Mouse (Mus musculus): ENCODE measurements around the gene Cav1.

Gene Cav1

GRCm38 (mm10) chr6:17305954-17306601, at the start of gene Cav1:
Gene Cav1, plus strand, starts transcription at chr6:17306335.
- CTCF ChIA-PET, result no interaction called here

- CTCF ChIA-PET, result no interaction called here
Measured at GRCm38 (mm10) chr6:17258142-17258541, 48.0 kb upstream of the Cav1 start.

GRCm38 (mm10) chr6:17258911-17259310, 47.2 kb upstream of the Cav1 start:
- CTCF ChIA-PET, result no interaction called here

- CTCF ChIA-PET, result no interaction called here
Measured at GRCm38 (mm10) chr6:17262786-17263185, 43.3 kb upstream of the Cav1 start.

GRCm38 (mm10) chr6:17265043-17265442, 41.1 kb upstream of the Cav1 start:
- CTCF ChIA-PET, result no interaction called here

- CTCF ChIA-PET, result no interaction called here
Measured at GRCm38 (mm10) chr6:17266466-17266865, 39.7 kb upstream of the Cav1 start.

GRCm38 (mm10) chr6:17278366-17278765, 27.8 kb upstream of the Cav1 start:
- CTCF ChIA-PET, result no interaction called here

- CTCF ChIA-PET, result no interaction called here
Measured at GRCm38 (mm10) chr6:17280939-17281756, 25.0 kb upstream of the Cav1 start, which contains the start of gene Cav2. Gene Cav2, plus strand, starts transcription at chr6:17281185.

- CTCF ChIA-PET, result no interaction called here
Measured at GRCm38 (mm10) chr6:17281757-17282092, 24.4 kb upstream of the Cav1 start.

- CTCF ChIA-PET, result no interaction called here
Measured at GRCm38 (mm10) chr6:17282159-17282558, 24.0 kb upstream of the Cav1 start.

- CTCF ChIA-PET, result no interaction called here
Measured at GRCm38 (mm10) chr6:17283834-17284233, 22.3 kb upstream of the Cav1 start.

GRCm38 (mm10) chr6:17286381-17286780, 19.8 kb upstream of the Cav1 start:
- CTCF ChIA-PET, result no interaction called here

GRCm38 (mm10) chr6:17295116-17295515, 11.0 kb upstream of the Cav1 start:
- CTCF ChIA-PET, result no interaction called here

GRCm38 (mm10) chr6:17306602-17307325, 629 bp downstream of the Cav1 start:
- CTCF ChIA-PET, result no interaction called here

- CTCF ChIA-PET, result no interaction called here
Measured at GRCm38 (mm10) chr6:17307461-17308115, 1.5 kb downstream of the Cav1 start.

- CTCF ChIA-PET, result interaction anchor here (0.6 kb wide), 1 partner anchor 172 kb away, joined by 9 read pairs; no protein-coding TSS in a partner anchor
Measured at GRCm38 (mm10) chr6:17308661-17309060, 2.5 kb downstream of the Cav1 start.

GRCm38 (mm10) chr6:17309260-17309659, 3.1 kb downstream of the Cav1 start:
- CTCF ChIA-PET, result interaction anchor here (0.6 kb wide), 1 partner anchor 173 kb away, joined by 9 read pairs; no protein-coding TSS in a partner anchor

GRCm38 (mm10) chr6:17314241-17314640, 8.1 kb downstream of the Cav1 start:
- CTCF ChIA-PET, result no interaction called here

GRCm38 (mm10) chr6:17314659-17315616, 8.8 kb downstream of the Cav1 start:
- CTCF ChIA-PET, result no interaction called here

GRCm38 (mm10) chr6:17316294-17317166, 10.4 kb downstream of the Cav1 start:
- CTCF ChIA-PET, result no interaction called here

Data from spleen, embryonic (tissue).